Mouse (Mus musculus): ENCODE results near the gene Map3k20.

Gene Map3k20

GRCm38 (mm10) chr2:72383321-72383720 lies 97.9 kb downstream of the Map3k20 start:
- no peak for DNase-seq

GRCm38 (mm10) chr2:72389411-72389810 lies 104.0 kb downstream of the Map3k20 start:
- no peak for DNase-seq

- peak; percentile 91 for DNase-seq
Observed at GRCm38 (mm10) chr2:72389942-72390341, 104.5 kb downstream of the Map3k20 start.

- DNase-seq: peak; percentile 46
Observed at GRCm38 (mm10) chr2:72390474-72390873, 105.0 kb downstream of the Map3k20 start.

GRCm38 (mm10) chr2:72391024-72391423 lies 105.6 kb downstream of the Map3k20 start:
- DNase-seq: peak; percentile 40

GRCm38 (mm10) chr2:72391721-72392120 lies 106.3 kb downstream of the Map3k20 start:
- no peak for DNase-seq

- DNase-seq: peak; percentile 48
Observed at GRCm38 (mm10) chr2:72392316-72392715, 106.9 kb downstream of the Map3k20 start.

- DNase-seq: no peak
Observed at GRCm38 (mm10) chr2:72396934-72397333, 111.5 kb downstream of the Map3k20 start.

- DNase-seq: peak; percentile 80
Observed at GRCm38 (mm10) chr2:72398227-72398626, 112.8 kb downstream of the Map3k20 start.

- no peak for DNase-seq
Observed at GRCm38 (mm10) chr2:72399469-72400195, 114.2 kb downstream of the Map3k20 start.

GRCm38 (mm10) chr2:72401290-72401689 lies 115.9 kb downstream of the Map3k20 start:
- no peak for DNase-seq

- no peak for DNase-seq
Observed at GRCm38 (mm10) chr2:72405621-72406555, 120.5 kb downstream of the Map3k20 start.

- no peak for DNase-seq
Observed at GRCm38 (mm10) chr2:72406701-72407100, 121.3 kb downstream of the Map3k20 start.

GRCm38 (mm10) chr2:72407341-72408092 lies 122.1 kb downstream of the Map3k20 start:
- no peak for DNase-seq

- no peak for DNase-seq
Observed at GRCm38 (mm10) chr2:72409968-72410367, 124.5 kb downstream of the Map3k20 start.

GRCm38 (mm10) chr2:72412266-72412665 lies 126.8 kb downstream of the Map3k20 start:
- no peak for DNase-seq

GRCm38 (mm10) chr2:72415416-72415815 lies 130.0 kb downstream of the Map3k20 start:
- DNase-seq: no peak

GRCm38 (mm10) chr2:72416095-72417080 lies 131.0 kb downstream of the Map3k20 start:
- no peak for DNase-seq

GRCm38 (mm10) chr2:72420561-72420960 lies 135.1 kb downstream of the Map3k20 start:
- DNase-seq: no peak

- no peak for DNase-seq
Observed at GRCm38 (mm10) chr2:72424656-72425055, 139.2 kb downstream of the Map3k20 start.

- no peak for DNase-seq
Observed at GRCm38 (mm10) chr2:72426776-72427175, 141.3 kb downstream of the Map3k20 start.

GRCm38 (mm10) chr2:72427288-72427687 lies 141.9 kb downstream of the Map3k20 start:
- no peak for DNase-seq
